Mouse (Mus musculus): ENCODE data around the gene Dlg1.

Gene Dlg1

GRCm38 (mm10) chr16:31908959-31909358 lies 245.7 kb downstream of the Dlg1 start:
- no peak for DNase-seq

DNA sequence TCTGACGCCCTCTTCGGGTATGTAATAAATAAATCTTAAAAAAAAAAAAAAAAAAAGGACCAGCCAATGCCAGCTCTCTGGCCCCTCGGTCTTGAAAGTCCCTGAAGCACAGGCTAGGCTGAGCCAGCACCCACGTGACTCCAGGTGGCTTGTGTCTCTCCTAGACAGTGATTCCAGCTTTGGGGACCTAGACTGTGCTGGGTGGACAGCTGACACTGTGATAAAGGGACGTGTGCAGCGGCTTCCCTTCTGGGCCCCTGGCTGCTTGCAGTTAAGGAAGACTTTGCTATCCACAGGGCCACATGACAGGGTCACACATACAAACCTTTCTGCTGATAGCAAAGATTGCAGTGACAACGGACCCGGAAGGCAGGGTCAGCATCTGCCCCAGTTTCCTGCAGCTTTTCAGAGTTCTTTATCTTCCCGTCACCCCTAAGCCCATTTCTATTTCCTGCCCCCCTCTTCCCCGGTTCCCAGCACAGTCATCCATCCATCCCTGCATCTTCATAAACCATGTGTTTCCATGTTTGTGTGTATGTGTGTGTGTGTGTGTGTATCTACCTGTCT lies 247.1 kb downstream of the Dlg1 start:
- DNase-seq = no peak

- no peak for DNase-seq
Observed at GRCm38 (mm10) chr16:31917776-31918175, 254.5 kb downstream of the Dlg1 start.

GRCm38 (mm10) chr16:31918248-31918724 lies 255.0 kb downstream of the Dlg1 start:
- peak; percentile 67 to 72 for DNase-seq

DNA sequence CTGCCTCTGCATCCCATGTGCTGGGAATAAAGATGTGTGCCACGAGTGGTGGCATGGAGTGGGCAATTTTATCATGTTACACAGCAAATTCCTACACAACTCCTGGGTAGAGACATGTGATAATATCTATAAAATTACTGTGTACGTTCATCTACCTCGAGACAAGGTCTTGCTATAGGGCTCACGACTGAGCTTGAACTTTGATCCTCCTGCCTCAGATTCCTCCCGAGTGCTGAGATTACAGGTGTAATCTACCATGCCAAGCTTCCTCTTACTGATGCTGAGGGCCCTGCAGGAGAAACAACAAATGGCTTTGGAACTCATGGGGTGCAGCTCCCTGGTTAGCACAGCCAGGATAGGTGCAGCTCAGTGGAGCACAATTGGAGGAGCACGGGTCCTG lies 261.1 kb downstream of the Dlg1 start:
- no peak for DNase-seq
